Mouse (Mus musculus) ES-Bruce4 (cell line): ENCODE results near the gene Rpl21. TPM values are rescaled to one million over a fixed set of nuclear protein-coding genes. Genes with fewer than 3 reads are reported as not detected.

ENCODE experiments used
- H3K27ac ChIP-seq: 2 replicates; pipeline ENCODE4 v1.5.1; 2012; ENCODE audit warnings: low read length, inconsistent platforms; ENCODE audit not compliant: insufficient read depth
- H3K27me3 ChIP-seq: 2 replicates; pipeline ENCODE4 v1.6.1; 2012; ENCODE audit warnings: mild to moderate bottlenecking, low read length, inconsistent platforms; ENCODE audit not compliant: control insufficient read depth, poor library complexity, insufficient read depth, severe bottlenecking
- H3K36me3 ChIP-seq: 2 replicates; pipeline ENCODE4 v1.6.1; 2012; ENCODE audit warnings: inconsistent platforms, mild to moderate bottlenecking, low read length, moderate library complexity; ENCODE audit not compliant: control insufficient read depth, poor library complexity, insufficient read depth, severe bottlenecking
- H3K4me1 ChIP-seq: one replicate; pipeline ENCODE4 v1.8.1; 2011; ENCODE audit warnings: low read length; ENCODE audit not compliant: control insufficient read depth, insufficient read depth
- H3K4me3 ChIP-seq: 2 replicates; pipeline ENCODE4 v1.5.1; 2011; ENCODE audit warnings: low read depth, mild to moderate bottlenecking, low read length
- H3K9ac ChIP-seq: 2 replicates; pipeline ENCODE4 v1.6.1; 2012; ENCODE audit warnings: low read depth, mild to moderate bottlenecking, inconsistent platforms; ENCODE audit not compliant: poor library complexity, severe bottlenecking
- H3K9me3 ChIP-seq: replicated peaks from 2 replicates; pipeline ENCODE4 v1.6.1; 2012; ENCODE audit warnings: mild to moderate bottlenecking, low read length, inconsistent platforms; ENCODE audit not compliant: control insufficient read depth, poor library complexity, insufficient read depth, severe bottlenecking
- CTCF ChIP-seq: IDR thresholded peaks from one replicate; pipeline ENCODE4 v1.8.1; 2011; ENCODE audit warnings: low read depth, low read length
- EP300 ChIP-seq: IDR thresholded peaks from 2 replicates; pipeline ENCODE4 v1.6.1; 2011; ENCODE audit warnings: low read depth, low read length; ENCODE audit not compliant: insufficient read depth
- POLR2A ChIP-seq: IDR thresholded peaks from one replicate; pipeline ENCODE4 v1.8.1; 2011; ENCODE audit warnings: low read length; ENCODE audit not compliant: insufficient read depth
- polyA plus RNA-seq: library from polyadenylated mRNA; stranded (reverse); fragments of >200 nt; gene quantifications from 2 replicates; pipeline ENCODE4 v1.2.4, GENCODE M21; 2011; ENCODE audit warnings: low read depth; ENCODE audit not compliant: missing spikeins, insufficient read depth, insufficient read length

Gene Rpl21
- polyA plus RNA-seq, 1 experiment, result 85.8 TPM

DNA sequence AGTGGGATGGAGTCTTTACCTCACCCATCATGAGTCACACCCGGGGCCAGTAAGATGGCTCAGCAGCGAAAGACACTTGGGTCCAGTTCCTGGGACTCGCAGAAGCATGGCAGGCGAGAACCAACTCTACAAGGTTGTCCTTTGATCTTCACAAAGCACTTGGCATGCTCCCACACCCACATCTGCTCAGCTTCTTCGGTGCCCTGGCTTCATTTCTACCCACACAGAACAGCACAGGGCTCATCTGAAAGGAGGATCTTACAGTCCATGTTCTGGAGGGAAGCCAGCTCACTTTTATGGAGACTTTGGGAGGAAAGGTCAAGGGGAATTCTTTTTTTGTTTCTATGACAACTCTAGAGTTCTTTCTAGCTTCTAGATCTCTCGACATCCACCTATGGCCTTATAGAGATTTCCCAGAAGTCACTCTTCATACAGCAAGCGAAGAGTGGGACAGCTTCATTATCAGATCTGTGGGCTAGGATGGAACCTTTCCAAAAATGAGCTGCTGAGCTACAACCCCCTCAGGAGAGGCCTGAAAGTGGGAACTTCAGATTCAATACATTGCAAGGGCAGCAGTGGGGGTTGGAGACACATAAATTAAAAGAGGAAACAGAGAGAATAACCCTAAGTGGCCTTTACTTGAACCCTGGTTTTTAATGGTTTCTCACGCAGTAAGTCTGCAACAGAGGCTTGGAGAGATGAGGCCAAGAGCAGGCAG is 13.6 kb upstream of the Rpl21 start:
- Histone ChIP-seq H3K9ac (no peak overlapping the region), H3K4me3 (no peak overlapping the region), H3K27me3 (no peaks in the 10 kb centered on the region), H3K9me3 (no peaks in the 10 kb centered on the region), H3K27ac (no peak overlapping the region), H3K4me1 (no peaks in the 10 kb centered on the region), H3K36me3 (no peaks in the 10 kb centered on the region)
- TF ChIP-seq CTCF, result no peak
- no peak for TF ChIP-seq POLR2A
- TF ChIP-seq EP300, result no peak

GRCm38 (mm10) chr5:146823005-146823404 is 9.7 kb upstream of the Rpl21 start:
- TF ChIP-seq CTCF (no peak), EP300 (no peak), POLR2A (no peak)
- Histone ChIP-seq H3K9ac (no peak overlapping the region), H3K4me3 (no peak overlapping the region), H3K27ac (no peak overlapping the region), H3K9me3 (no peaks in the 10 kb centered on the region), H3K36me3 (no peaks in the 10 kb centered on the region), H3K27me3 (no peaks in the 10 kb centered on the region), H3K4me1 (no peaks in the 10 kb centered on the region)

GRCm38 (mm10) chr5:146829528-146829927 is 3.2 kb upstream of the Rpl21 start:
- H3K4me3 ChIP-seq, result peak overlapping the region; percentile 58
- no peaks in the 10 kb centered on the region for H3K9me3 ChIP-seq
- H3K27ac ChIP-seq, result peak overlapping the region; percentile 70
- peaks cover 9% of the 10 kb centered on the region for H3K36me3 ChIP-seq
- peak overlapping the region; percentile 16 for H3K9ac ChIP-seq
- TF ChIP-seq CTCF, result no peak
- TF ChIP-seq EP300, result no peak
- TF ChIP-seq POLR2A, result peak; percentile 36
- H3K4me1 ChIP-seq, result no peaks in the 10 kb centered on the region
- no peaks in the 10 kb centered on the region for H3K27me3 ChIP-seq

GRCm38 (mm10) chr5:146832435-146832768 is 288 bp upstream of the Rpl21 start:
- Histone ChIP-seq H3K9me3 (no peaks in the 10 kb centered on the region), H3K27ac (peak overlapping the region; percentile 22; the same call in 1 of the 2 replicates), H3K9ac (peak overlapping the region; percentile 99), H3K4me1 (no peaks in the 10 kb centered on the region), H3K4me3 (peak overlapping the region; percentile 98), H3K36me3 (peaks cover 38% of the 10 kb centered on the region), H3K27me3 (no peaks in the 10 kb centered on the region)
- TF ChIP-seq CTCF (no peak), POLR2A (no peak), EP300 (no peak)

- Histone ChIP-seq H3K4me1 (no peaks in the 10 kb centered on the region), H3K9me3 (no peaks in the 10 kb centered on the region), H3K27me3 (no peaks in the 10 kb centered on the region), H3K4me3 (peak overlapping the region; percentile 98), H3K36me3 (peaks cover 46% of the 10 kb centered on the region), H3K27ac (peak overlapping the region; percentile 83), H3K9ac (peak overlapping the region; percentile 99)
- TF ChIP-seq EP300 (no peak), POLR2A (no peak), CTCF (no peak)
Observed at GRCm38 (mm10) chr5:146833673-146834201, 1.0 kb downstream of the Rpl21 start.

GRCm38 (mm10) chr5:146834959-146835358 is 2.3 kb downstream of the Rpl21 start:
- H3K4me1 ChIP-seq, result no peaks in the 10 kb centered on the region
- peak overlapping the region; percentile 83 for H3K27ac ChIP-seq
- H3K4me3 ChIP-seq, result no peak overlapping the region
- TF ChIP-seq EP300 (no peak), POLR2A (no peak), CTCF (no peak)
- peak overlapping the region; percentile 99 for H3K9ac ChIP-seq
- H3K27me3 ChIP-seq, result no peaks in the 10 kb centered on the region
- no peaks in the 10 kb centered on the region for H3K9me3 ChIP-seq
- H3K36me3 ChIP-seq, result peaks cover 47% of the 10 kb centered on the region
